Mouse (Mus musculus): ENCODE results near the gene Iscu. TPM values are rescaled to one million over a fixed set of nuclear protein-coding genes. Genes with fewer than 3 reads are reported as not detected.
"Not testable (repeated sequence)": the region's sequence is repeated elsewhere in the genome, so short reads cannot be mapped to it uniquely, and the experiment has no call there.

Gene Iscu
- polyA plus RNA-seq, 1 experiment from 2014 or later: 101 TPM

GRCm38 (mm10) chr5:113800280-113800679 is 27.7 kb downstream of the Iscu start, which contains the start of gene Tmem119:
TSS of gene Tmem119 (minus strand) at chr5:113800516.
- Histone ChIP-seq H3K27me3 (replicated peaks; ENCODE audit: control insufficient read depth, insufficient read depth, low read length) (no peaks in the 10 kb centered on the region; the same call in 1 of the 2 replicates), H3K27ac (ENCODE audit: low read depth, low read length) (no peak within 1 kb of the TSS), H3K4me1 (ENCODE audit: control insufficient read depth, insufficient read depth, low read length) (no peaks in the 10 kb centered on the region; the same call in 1 of the 2 replicates), H3K36me3 (ENCODE audit: control insufficient read depth, insufficient read depth, low read length) (no peaks in the 10 kb centered on the region), H3K9ac (ENCODE audit: low read length) (0 out of 2 replicates have a peak within 1 kb of the TSS, but pooled peaks have one; percentile 21), H3K4me2 (ENCODE audit: low read length) (no peak within 1 kb of the TSS), H3K4me3 (ENCODE audit: low read depth, low read length) (no peak within 1 kb of the TSS), H3K9me3 (replicated peaks; ENCODE audit: control insufficient read depth, low read length) (no peaks in the 10 kb centered on the region)
- ATAC-seq: peak; percentile 78
- 3% methylated on average over 11 of the region's 11 CpGs for WGBS
- peak; percentile 70 for DNase-seq (ENCODE audit: low spot score)

- no peaks in the 10 kb centered on the region for H3K36me3 ChIP-seq (ENCODE audit: control insufficient read depth, insufficient read depth, low read length)
- DNase-seq (ENCODE audit: low spot score): no peak
- no peak overlapping the region for H3K4me3 ChIP-seq (ENCODE audit: low read depth, low read length)
- no peaks in the 10 kb centered on the region for H3K27me3 ChIP-seq (replicated peaks; ENCODE audit: control insufficient read depth, insufficient read depth, low read length)
- no peak overlapping the region for H3K4me2 ChIP-seq (ENCODE audit: low read length)
- no peaks in the 10 kb centered on the region for H3K9me3 ChIP-seq (replicated peaks; ENCODE audit: control insufficient read depth, low read length)
- H3K9ac ChIP-seq (ENCODE audit: low read length): no peak overlapping the region
- no peaks in the 10 kb centered on the region; the same call in 1 of the 2 replicates for H3K4me1 ChIP-seq (ENCODE audit: control insufficient read depth, insufficient read depth, low read length)
- WGBS: 63% methylated on average over 7 of the region's 7 CpGs
- no peak overlapping the region for H3K27ac ChIP-seq (ENCODE audit: low read depth, low read length)
- ATAC-seq: no peak
Measured at GRCm38 (mm10) chr5:113804395-113804966, 31.9 kb downstream of the Iscu start.

- DNase-seq (ENCODE audit: low spot score): no peak
- Histone ChIP-seq H3K4me3 (ENCODE audit: low read depth, low read length) (no peak overlapping the region), H3K27me3 (replicated peaks; ENCODE audit: control insufficient read depth, insufficient read depth, low read length) (no peaks in the 10 kb centered on the region), H3K9me3 (replicated peaks; ENCODE audit: control insufficient read depth, low read length) (no peaks in the 10 kb centered on the region), H3K9ac (ENCODE audit: low read length) (no peak overlapping the region), H3K4me1 (ENCODE audit: control insufficient read depth, insufficient read depth, low read length) (no peaks in the 10 kb centered on the region; the same call in 1 of the 2 replicates), H3K4me2 (ENCODE audit: low read length) (no peak overlapping the region), H3K27ac (ENCODE audit: low read depth, low read length) (no peak overlapping the region), H3K36me3 (ENCODE audit: control insufficient read depth, insufficient read depth, low read length) (no peaks in the 10 kb centered on the region)
- 90% methylated on average over 9 of the region's 9 CpGs for WGBS
- no peak for ATAC-seq
Measured at GRCm38 (mm10) chr5:113805301-113805700, 32.8 kb downstream of the Iscu start.

GRCm38 (mm10) chr5:113806414-113806813 is 33.9 kb downstream of the Iscu start:
- 50% methylated on average over 10 of the region's 10 CpGs for WGBS

GRCm38 (mm10) chr5:113807712-113808111 is 35.2 kb downstream of the Iscu start:
- H3K27me3 ChIP-seq (replicated peaks; ENCODE audit: control insufficient read depth, insufficient read depth, low read length): no peaks in the 10 kb centered on the region
- no peak overlapping the region for H3K4me3 ChIP-seq (ENCODE audit: low read depth, low read length)
- no peak overlapping the region for H3K4me2 ChIP-seq (ENCODE audit: low read length)
- ATAC-seq (no peak), DNase-seq (ENCODE audit: low spot score) (no peak)
- H3K4me1 ChIP-seq (ENCODE audit: control insufficient read depth, insufficient read depth, low read length): no peaks in the 10 kb centered on the region
- no peak overlapping the region for H3K9ac ChIP-seq (ENCODE audit: low read length)
- no peaks in the 10 kb centered on the region for H3K9me3 ChIP-seq (replicated peaks; ENCODE audit: control insufficient read depth, low read length)
- H3K36me3 ChIP-seq (ENCODE audit: control insufficient read depth, insufficient read depth, low read length): no peaks in the 10 kb centered on the region
- WGBS: 70% methylated on average over 9 of the region's 9 CpGs
- no peak overlapping the region for H3K27ac ChIP-seq (ENCODE audit: low read depth, low read length)

More at GRCm38 (mm10) chr5:113806414-113806813, 33.9 kb downstream of the Iscu start:
- Histone ChIP-seq H3K9me3 (replicated peaks; ENCODE audit: control insufficient read depth, low read length) (no peaks in the 10 kb centered on the region), H3K36me3 (ENCODE audit: control insufficient read depth, insufficient read depth, low read length) (no peaks in the 10 kb centered on the region), H3K4me1 (ENCODE audit: control insufficient read depth, insufficient read depth, low read length) (no peaks in the 10 kb centered on the region), H3K27me3 (replicated peaks; ENCODE audit: control insufficient read depth, insufficient read depth, low read length) (no peaks in the 10 kb centered on the region), H3K9ac (ENCODE audit: low read length) (no peak overlapping the region), H3K4me2 (ENCODE audit: low read length) (no peak overlapping the region), H3K4me3 (ENCODE audit: low read depth, low read length) (no peak overlapping the region), H3K27ac (ENCODE audit: low read depth, low read length) (no peak overlapping the region)
- no peak for ATAC-seq
- no peak for DNase-seq (ENCODE audit: low spot score)

- Histone ChIP-seq H3K4me2 (ENCODE audit: low read length) (no peak overlapping the region), H3K27me3 (replicated peaks; ENCODE audit: control insufficient read depth, insufficient read depth, low read length) (no peaks in the 10 kb centered on the region), H3K9ac (ENCODE audit: low read length) (no peak overlapping the region), H3K4me3 (ENCODE audit: low read depth, low read length) (no peak overlapping the region), H3K27ac (ENCODE audit: low read depth, low read length) (no peak overlapping the region), H3K9me3 (replicated peaks; ENCODE audit: control insufficient read depth, low read length) (no peaks in the 10 kb centered on the region), H3K36me3 (ENCODE audit: control insufficient read depth, insufficient read depth, low read length) (no peaks in the 10 kb centered on the region), H3K4me1 (ENCODE audit: control insufficient read depth, insufficient read depth, low read length) (no peaks in the 10 kb centered on the region)
- 94% methylated on average over 2 of the region's 2 CpGs for WGBS
- ATAC-seq: no peak
- DNase-seq (ENCODE audit: low spot score): no peak
Measured at GRCm38 (mm10) chr5:113808177-113808576, 35.6 kb downstream of the Iscu start.

GRCm38 (mm10) chr5:113810111-113810510 is 37.6 kb downstream of the Iscu start:
- H3K9ac ChIP-seq (ENCODE audit: low read length): no peak overlapping the region
- ATAC-seq (no peak), DNase-seq (ENCODE audit: low spot score) (no peak)
- H3K4me2 ChIP-seq (ENCODE audit: low read length): no peak overlapping the region
- H3K4me3 ChIP-seq (ENCODE audit: low read depth, low read length): no peak overlapping the region
- no peaks in the 10 kb centered on the region for H3K9me3 ChIP-seq (replicated peaks; ENCODE audit: control insufficient read depth, low read length)
- H3K36me3 ChIP-seq (ENCODE audit: control insufficient read depth, insufficient read depth, low read length): no peaks in the 10 kb centered on the region
- H3K4me1 ChIP-seq (ENCODE audit: control insufficient read depth, insufficient read depth, low read length): no peaks in the 10 kb centered on the region
- no peak overlapping the region for H3K27ac ChIP-seq (ENCODE audit: low read depth, low read length)
- WGBS: 93% methylated on average over 4 of the region's 4 CpGs
- no peaks in the 10 kb centered on the region for H3K27me3 ChIP-seq (replicated peaks; ENCODE audit: control insufficient read depth, insufficient read depth, low read length)

- not testable (repeated sequence) for DNase-seq (ENCODE audit: low spot score); H3K36me3 ChIP-seq (ENCODE audit: control insufficient read depth, insufficient read depth, low read length); H3K4me3 ChIP-seq (ENCODE audit: low read depth, low read length); H3K4me1 ChIP-seq (ENCODE audit: control insufficient read depth, insufficient read depth, low read length); H3K4me2 ChIP-seq (ENCODE audit: low read length); H3K9ac ChIP-seq (ENCODE audit: low read length); ATAC-seq; H3K9me3 ChIP-seq (replicated peaks; ENCODE audit: control insufficient read depth, low read length); H3K27ac ChIP-seq (ENCODE audit: low read depth, low read length); H3K27me3 ChIP-seq (replicated peaks; ENCODE audit: control insufficient read depth, insufficient read depth, low read length)
- WGBS: 23% methylated on average over 11 of the region's 12 CpGs
Measured at GRCm38 (mm10) chr5:113811824-113812420, 39.4 kb downstream of the Iscu start.

GRCm38 (mm10) chr5:113812638-113813037 is 40.1 kb downstream of the Iscu start:
- H3K36me3 ChIP-seq (ENCODE audit: control insufficient read depth, insufficient read depth, low read length): no peaks in the 10 kb centered on the region
- ATAC-seq (no peak), DNase-seq (ENCODE audit: low spot score) (no peak)
- H3K4me2 ChIP-seq (ENCODE audit: low read length): no peak overlapping the region
- no peaks in the 10 kb centered on the region for H3K4me1 ChIP-seq (ENCODE audit: control insufficient read depth, insufficient read depth, low read length)
- H3K9ac ChIP-seq (ENCODE audit: low read length): no peak overlapping the region
- 89% methylated on average over 2 of the region's 2 CpGs for WGBS
- H3K27me3 ChIP-seq (replicated peaks; ENCODE audit: control insufficient read depth, insufficient read depth, low read length): no peaks in the 10 kb centered on the region
- no peak overlapping the region for H3K4me3 ChIP-seq (ENCODE audit: low read depth, low read length)
- no peak overlapping the region for H3K27ac ChIP-seq (ENCODE audit: low read depth, low read length)
- no peaks in the 10 kb centered on the region for H3K9me3 ChIP-seq (replicated peaks; ENCODE audit: control insufficient read depth, low read length)

All from forebrain, embryonic 14.5 days (tissue).